Mouse (Mus musculus): ENCODE data around the gene Degs2.

DNA sequence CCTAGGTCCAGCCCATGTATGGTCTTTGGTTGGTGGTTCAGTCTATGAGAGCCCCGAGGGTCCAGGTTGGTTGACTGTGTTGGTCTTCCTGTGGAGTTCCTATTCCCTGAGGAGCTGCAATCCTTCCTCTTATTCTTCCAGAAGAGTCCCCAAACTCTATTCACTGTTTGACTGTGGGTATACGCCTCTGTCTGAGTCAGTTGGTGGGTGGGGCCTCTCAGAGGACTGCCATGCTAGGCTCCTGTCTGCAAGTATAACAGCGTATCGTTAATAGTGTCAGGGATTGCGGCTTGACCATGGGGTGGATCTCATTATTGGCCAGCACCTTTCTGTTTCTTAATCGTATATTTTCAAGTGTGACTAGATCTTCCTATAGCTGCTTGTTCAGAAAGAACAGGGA lies 7.3 kb upstream of the Degs2 start:
- TF ChIP-seq MYOG (IDR thresholded peaks at IDR 0.05; ENCODE audit: control insufficient read depth in 1 of 3, insufficient read depth in 1 of 3, insufficient read length in 2 of 3, low read depth in 2 of 3) (no peak), MAX (IDR thresholded peaks at IDR 0.05; ENCODE audit: low read depth) (no peak)

All from myocyte (in vitro differentiated cells).